Mouse (Mus musculus): ENCODE measurements at regions not wholly inside any gene's neighbourhood (a gene's known extent, or its start where the extent isn't known, plus 50 kb on each side); places are given as distances from the start of the nearest gene placed in this dataset.

DNA sequence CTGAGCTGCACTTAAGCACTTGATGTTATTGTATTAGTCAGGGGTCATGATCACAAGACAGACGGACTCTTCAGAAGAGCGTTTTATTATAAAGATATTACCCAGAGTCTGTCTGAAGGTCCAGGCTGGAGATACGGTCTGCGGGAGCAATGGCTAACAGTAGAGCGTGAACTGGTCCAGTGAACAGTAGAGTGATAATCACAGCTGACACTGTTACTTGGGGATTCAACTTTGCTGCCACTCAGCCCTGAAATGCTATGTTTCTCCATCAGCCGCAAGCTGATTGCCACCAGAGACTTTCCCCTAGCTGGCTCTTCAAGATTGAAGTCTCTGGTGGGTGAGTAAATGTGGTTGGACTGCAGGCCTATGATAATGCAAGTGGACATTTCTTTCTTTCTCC, 133.1 kb upstream of the Zc3h12c start:
- 76% methylated on average over 6 of the region's 6 CpGs for WGBS
- H3K4me2 ChIP-seq (replicated peaks; ENCODE audit: low read depth) = no peak overlapping the region
- H3K36me3 ChIP-seq (ENCODE audit: control insufficient read depth, insufficient read depth) = no peaks in the 10 kb centered on the region
- no peak overlapping the region for H3K4me3 ChIP-seq (ENCODE audit: low read depth, low read length)
- no peaks in the 10 kb centered on the region for H3K9me3 ChIP-seq (ENCODE audit: control insufficient read depth)
- H3K9ac ChIP-seq (ENCODE audit: low read depth, low read length) = no peak overlapping the region
- ATAC-seq = no peak
- no peak overlapping the region for H3K27ac ChIP-seq (ENCODE audit: low read depth, low read length)
- TF ChIP-seq CTCF (IDR thresholded peaks at IDR 0.05; ENCODE audit: low read depth) = no peak
- no peaks in the 10 kb centered on the region for H3K4me1 ChIP-seq (replicated peaks; ENCODE audit: control insufficient read depth, insufficient read depth, low read length)
- H3K27me3 ChIP-seq (replicated peaks; ENCODE audit: control insufficient read depth, insufficient read depth, low read length) = no peaks in the 10 kb centered on the region

DNA sequence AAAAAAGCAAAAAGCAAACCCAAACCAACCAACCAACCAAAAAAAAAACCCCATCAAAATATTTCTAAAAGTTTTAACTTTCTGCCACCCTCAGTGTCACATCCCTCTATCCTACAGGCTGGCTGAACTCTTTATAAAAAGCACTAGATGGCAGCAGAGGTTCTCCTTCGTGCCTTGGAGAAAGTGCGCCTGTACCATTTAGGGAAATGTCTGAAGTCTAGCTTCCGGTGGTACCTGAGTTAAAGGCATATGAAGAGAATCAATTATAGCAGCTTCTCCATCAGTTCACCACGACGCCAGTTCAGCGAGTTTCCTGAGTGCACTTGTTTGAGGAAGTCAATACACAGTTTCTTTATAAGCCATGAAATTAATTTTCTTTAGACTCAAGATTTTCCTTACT, 130.0 kb upstream of the Zc3h12c start:
- no peak overlapping the region for H3K9ac ChIP-seq (ENCODE audit: low read depth, low read length)
- WGBS = 10% methylated on average over 6 of the region's 6 CpGs
- H3K36me3 ChIP-seq (ENCODE audit: control insufficient read depth, insufficient read depth) = no peaks in the 10 kb centered on the region
- no peaks in the 10 kb centered on the region for H3K9me3 ChIP-seq (ENCODE audit: control insufficient read depth)
- TF ChIP-seq CTCF (IDR thresholded peaks at IDR 0.05; ENCODE audit: low read depth) = peak; percentile 80
- H3K27ac ChIP-seq (ENCODE audit: low read depth, low read length) = no peak overlapping the region
- H3K4me1 ChIP-seq (replicated peaks; ENCODE audit: control insufficient read depth, insufficient read depth, low read length) = no peaks in the 10 kb centered on the region
- ATAC-seq = no peak
- no peaks in the 10 kb centered on the region for H3K27me3 ChIP-seq (replicated peaks; ENCODE audit: control insufficient read depth, insufficient read depth, low read length)
- H3K4me3 ChIP-seq (ENCODE audit: low read depth, low read length) = no peak overlapping the region
- H3K4me2 ChIP-seq (replicated peaks; ENCODE audit: low read depth) = no peak overlapping the region

DNA sequence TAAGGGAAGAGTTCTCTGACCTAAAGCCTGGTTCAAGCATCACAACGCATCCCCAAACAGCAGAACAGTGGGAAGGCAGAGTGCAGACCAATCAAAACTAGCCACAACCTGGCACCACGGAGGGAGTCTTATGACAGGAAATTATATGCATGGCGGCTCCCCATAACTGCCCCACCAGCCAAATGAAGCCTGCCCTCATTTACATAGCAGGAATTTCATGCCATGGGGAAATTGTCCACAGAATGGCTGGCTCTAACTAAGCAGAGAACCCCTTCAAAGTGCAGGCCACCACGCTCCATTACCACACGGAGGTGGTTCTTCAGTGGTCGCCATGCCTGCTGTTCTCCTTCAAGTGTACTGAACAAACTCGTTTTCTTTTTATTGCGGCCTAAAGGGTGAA, 126.3 kb upstream of the Zc3h12c start:
- Histone ChIP-seq H3K4me3 (ENCODE audit: low read depth, low read length) (no peak overlapping the region), H3K9ac (ENCODE audit: low read depth, low read length) (no peak overlapping the region), H3K9me3 (ENCODE audit: control insufficient read depth) (no peaks in the 10 kb centered on the region), H3K4me1 (replicated peaks; ENCODE audit: control insufficient read depth, insufficient read depth, low read length) (no peaks in the 10 kb centered on the region), H3K27me3 (replicated peaks; ENCODE audit: control insufficient read depth, insufficient read depth, low read length) (no peaks in the 10 kb centered on the region), H3K36me3 (ENCODE audit: control insufficient read depth, insufficient read depth) (no peaks in the 10 kb centered on the region), H3K4me2 (replicated peaks; ENCODE audit: low read depth) (no peak overlapping the region), H3K27ac (ENCODE audit: low read depth, low read length) (no peak overlapping the region)
- no peak for ATAC-seq
- WGBS = 84% methylated on average over 8 of the region's 8 CpGs
- no peak for TF ChIP-seq CTCF (IDR thresholded peaks at IDR 0.05; ENCODE audit: low read depth)

DNA sequence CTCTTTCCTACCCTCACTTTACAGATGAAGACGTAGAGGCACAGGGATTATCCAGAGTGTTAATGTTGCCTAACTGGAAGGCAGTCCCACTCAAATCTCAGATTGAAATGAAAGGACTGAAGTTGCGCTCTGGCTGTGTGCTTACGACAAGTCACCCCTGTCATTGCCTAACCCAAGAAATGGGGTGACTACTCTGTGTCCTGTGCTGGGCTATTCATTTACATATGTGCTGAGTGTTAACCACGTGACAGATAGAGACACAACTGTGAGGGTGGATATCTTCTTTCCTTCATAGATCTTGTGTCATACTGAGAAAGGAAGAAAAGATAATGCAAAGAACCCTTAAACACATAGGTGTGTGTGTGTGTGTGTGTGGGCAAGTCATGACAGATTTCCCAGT, 120.7 kb upstream of the Zc3h12c start:
- TF ChIP-seq CTCF (IDR thresholded peaks at IDR 0.05; ENCODE audit: low read depth) = no peak
- no peak overlapping the region for H3K27ac ChIP-seq (ENCODE audit: low read depth, low read length)
- no peak overlapping the region for H3K4me2 ChIP-seq (replicated peaks; ENCODE audit: low read depth)
- 71% methylated on average over 4 of the region's 4 CpGs for WGBS
- no peak overlapping the region for H3K9ac ChIP-seq (ENCODE audit: low read depth, low read length)
- peaks cover 11% of the 10 kb centered on the region for H3K27me3 ChIP-seq (replicated peaks; ENCODE audit: control insufficient read depth, insufficient read depth, low read length)
- no peaks in the 10 kb centered on the region for H3K4me1 ChIP-seq (replicated peaks; ENCODE audit: control insufficient read depth, insufficient read depth, low read length)
- H3K9me3 ChIP-seq (ENCODE audit: control insufficient read depth) = no peaks in the 10 kb centered on the region
- no peak overlapping the region for H3K4me3 ChIP-seq (ENCODE audit: low read depth, low read length)
- H3K36me3 ChIP-seq (ENCODE audit: control insufficient read depth, insufficient read depth) = no peaks in the 10 kb centered on the region
- no peak for ATAC-seq

DNA sequence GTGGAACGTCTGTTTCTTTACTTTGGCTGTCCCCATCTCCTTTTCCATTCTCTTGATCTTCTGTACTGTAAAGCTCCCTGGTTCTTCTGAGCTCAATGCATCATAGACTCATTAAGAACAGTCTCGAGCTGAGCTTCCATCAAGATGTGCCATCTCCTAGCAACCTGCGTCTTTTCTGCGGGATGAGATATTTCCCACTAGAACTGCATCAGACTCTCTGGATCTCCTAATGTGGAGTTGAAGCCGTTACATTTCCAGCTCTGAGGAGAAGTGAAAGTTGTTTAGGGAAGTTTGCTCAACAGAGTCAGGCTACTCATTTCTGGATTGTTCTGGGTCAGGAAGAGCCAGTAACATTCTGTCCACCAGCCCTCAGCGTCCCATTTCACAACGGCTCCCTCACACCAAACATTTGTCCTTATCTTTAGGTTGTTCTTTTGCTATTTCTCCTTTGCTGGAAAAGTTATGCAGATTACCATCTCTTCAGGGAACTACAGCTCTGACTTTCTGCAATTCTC, 119.4 kb upstream of the Zc3h12c start:
- H3K9ac ChIP-seq (ENCODE audit: low read depth, low read length) = no peak overlapping the region
- H3K4me1 ChIP-seq (replicated peaks; ENCODE audit: control insufficient read depth, insufficient read depth, low read length) = no peaks in the 10 kb centered on the region
- ATAC-seq = no peak
- no peak overlapping the region for H3K4me2 ChIP-seq (replicated peaks; ENCODE audit: low read depth)
- no peak for TF ChIP-seq CTCF (IDR thresholded peaks at IDR 0.05; ENCODE audit: low read depth)
- no peak overlapping the region for H3K27ac ChIP-seq (ENCODE audit: low read depth, low read length)
- H3K4me3 ChIP-seq (ENCODE audit: low read depth, low read length) = no peak overlapping the region
- H3K36me3 ChIP-seq (ENCODE audit: control insufficient read depth, insufficient read depth) = no peaks in the 10 kb centered on the region
- WGBS = 61% methylated on average over 7 of the region's 7 CpGs
- no peaks in the 10 kb centered on the region for H3K9me3 ChIP-seq (ENCODE audit: control insufficient read depth)
- H3K27me3 ChIP-seq (replicated peaks; ENCODE audit: control insufficient read depth, insufficient read depth, low read length) = peaks cover 11% of the 10 kb centered on the region

DNA sequence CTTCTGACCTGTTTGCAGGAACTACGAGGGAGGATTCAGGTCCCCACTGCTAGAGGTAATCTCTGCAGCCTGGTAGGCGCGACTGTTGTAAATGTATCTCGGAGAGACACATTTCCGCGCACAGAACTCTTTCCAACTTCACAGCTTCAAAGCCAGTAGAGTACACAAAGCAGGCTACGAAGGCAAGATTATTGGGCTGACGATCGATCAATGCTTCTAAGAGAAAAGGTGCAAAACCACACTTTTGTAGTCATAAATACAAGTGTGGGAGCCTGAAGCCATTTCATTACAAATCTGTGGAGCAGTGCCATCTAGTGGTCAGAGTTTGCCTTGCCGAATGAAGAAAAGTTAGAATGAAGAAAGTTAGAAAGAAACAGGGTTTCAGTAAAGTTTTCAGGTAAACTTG, 118.9 kb upstream of the Zc3h12c start:
- Histone ChIP-seq H3K27ac (ENCODE audit: low read depth, low read length) (no peak overlapping the region), H3K4me3 (ENCODE audit: low read depth, low read length) (0 out of 2 replicates have a peak overlapping the region, but pooled peaks have one; percentile 14), H3K36me3 (ENCODE audit: control insufficient read depth, insufficient read depth) (no peaks in the 10 kb centered on the region), H3K9me3 (ENCODE audit: control insufficient read depth) (no peaks in the 10 kb centered on the region), H3K9ac (ENCODE audit: low read depth, low read length) (no peak overlapping the region), H3K27me3 (replicated peaks; ENCODE audit: control insufficient read depth, insufficient read depth, low read length) (peaks cover 11% of the 10 kb centered on the region), H3K4me1 (replicated peaks; ENCODE audit: control insufficient read depth, insufficient read depth, low read length) (no peaks in the 10 kb centered on the region), H3K4me2 (replicated peaks; ENCODE audit: low read depth) (peak overlapping the region; percentile 61)
- TF ChIP-seq CTCF (IDR thresholded peaks at IDR 0.05; ENCODE audit: low read depth) = peak; percentile 88
- no peak for ATAC-seq
- WGBS = 2% methylated on average over 10 of the region's 10 CpGs

DNA sequence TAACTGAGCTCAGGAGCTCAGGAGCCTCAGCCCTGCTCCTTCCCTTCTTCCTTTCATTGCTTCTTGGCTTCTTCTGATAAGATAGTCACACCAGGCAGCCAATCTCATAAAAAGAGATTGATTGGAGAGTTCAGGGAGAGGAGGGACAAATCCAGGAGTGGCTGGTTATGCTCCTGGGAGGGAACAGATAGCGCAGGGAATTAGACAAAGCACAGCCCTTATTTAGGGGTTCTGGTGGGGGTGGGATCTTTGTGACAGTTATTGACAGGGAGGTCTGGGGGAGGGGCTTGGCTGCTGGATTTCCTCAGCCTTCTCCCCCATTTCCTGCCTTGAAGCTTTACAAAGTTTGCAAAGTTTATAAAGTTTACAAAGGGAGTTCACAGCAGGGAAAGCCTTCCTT, 117.7 kb upstream of the Zc3h12c start:
- Histone ChIP-seq H3K4me1 (replicated peaks; ENCODE audit: control insufficient read depth, insufficient read depth, low read length) (no peaks in the 10 kb centered on the region), H3K4me3 (ENCODE audit: low read depth, low read length) (no peak overlapping the region), H3K27ac (ENCODE audit: low read depth, low read length) (no peak overlapping the region), H3K4me2 (replicated peaks; ENCODE audit: low read depth) (no peak overlapping the region), H3K9me3 (ENCODE audit: control insufficient read depth) (no peaks in the 10 kb centered on the region), H3K36me3 (ENCODE audit: control insufficient read depth, insufficient read depth) (no peaks in the 10 kb centered on the region), H3K27me3 (replicated peaks; ENCODE audit: control insufficient read depth, insufficient read depth, low read length) (peaks cover 11% of the 10 kb centered on the region), H3K9ac (ENCODE audit: low read depth, low read length) (no peak overlapping the region)
- 25% methylated on average over 1 of the region's 1 CpGs for WGBS
- no peak for ATAC-seq
- no peak for TF ChIP-seq CTCF (IDR thresholded peaks at IDR 0.05; ENCODE audit: low read depth)

Data from intestine, postnatal 0 days (tissue).